Mouse (Mus musculus) E14TG2a.4 (cell line): ENCODE measurements around the gene Gimap7.

ENCODE experiments used
- CTCF ChIP-seq: conservative IDR thresholded peaks from 2 replicates; pipeline ENCODE4 v1.5.1; 2014; ENCODE audit warnings: low read length
- NANOG ChIP-seq: IDR thresholded peaks from 2 replicates; pipeline ENCODE4 v1.6.1; 2014; ENCODE audit warnings: borderline replicate concordance, low read length, mixed read lengths

- no peak for TF ChIP-seq CTCF
- no peak for TF ChIP-seq NANOG
Observed at GRCm38 (mm10) chr6:48689320-48689719, 29.1 kb upstream of the Gimap7 start.
